Mouse (Mus musculus): Measurements from ENCODE around the gene Atp5d. TPM values are rescaled to one million over a fixed set of nuclear protein-coding genes. Genes with fewer than 3 reads are reported as not detected.

Gene Atp5d
- 588 TPM in 2 replicates for polyA plus RNA-seq (2015; fragmentation: Nextera tagmentation; extraction: Ambion mirVana)

DNA sequence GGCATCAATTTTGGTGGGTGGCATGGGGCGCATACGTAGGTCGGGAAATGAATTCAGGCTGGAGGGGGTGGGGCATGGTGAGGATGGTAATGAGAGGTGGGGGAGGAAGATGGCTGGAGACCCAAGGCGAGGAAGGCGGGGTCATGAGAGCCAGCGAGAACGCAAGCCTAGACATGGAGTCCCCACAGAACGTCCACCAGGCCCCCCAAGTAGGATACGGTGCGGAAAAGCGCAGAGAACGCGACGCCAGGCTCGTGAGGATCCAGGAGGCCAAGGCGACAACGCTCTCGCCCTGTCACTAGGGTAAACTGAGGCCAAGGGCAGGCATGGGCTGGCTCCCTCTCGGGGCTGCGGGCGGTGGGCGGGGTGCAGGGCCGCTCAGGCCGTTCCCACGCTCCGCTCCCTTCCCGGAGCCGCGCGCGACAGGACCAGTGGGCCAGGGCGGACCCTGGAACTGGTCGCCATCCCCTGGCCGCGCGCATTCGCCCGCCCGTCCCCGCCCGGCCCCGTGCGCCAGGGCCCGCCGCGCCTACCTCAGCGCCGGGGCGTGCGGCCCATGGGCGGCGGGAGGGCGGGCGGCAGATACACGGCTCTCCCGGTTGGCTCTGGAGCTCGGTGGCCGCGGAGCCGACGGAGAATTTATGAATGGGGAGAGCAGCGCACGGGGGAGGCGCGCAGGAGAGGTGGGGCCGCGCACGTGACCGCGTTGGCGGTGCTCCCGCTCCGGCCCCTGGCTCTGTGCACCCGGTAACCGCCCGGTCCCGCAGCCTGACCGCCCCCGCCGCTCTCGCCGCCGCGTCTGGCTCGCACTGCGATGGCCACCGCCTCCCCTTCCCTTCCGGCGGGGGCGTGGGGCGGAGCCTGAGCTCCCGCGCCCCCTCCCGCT is at the start of gene Atp5d:
TSS of gene Atp5d (plus strand) at position 80 of the 886 bp plus-strand sequence.
- DNase-seq (ENCODE audit: low spot score): peak; percentile 79

- DNase-seq (ENCODE audit: low spot score): no peak
Measured at GRCm38 (mm10) chr10:80089146-80089545, 49.3 kb upstream of the Atp5d start.

DNA sequence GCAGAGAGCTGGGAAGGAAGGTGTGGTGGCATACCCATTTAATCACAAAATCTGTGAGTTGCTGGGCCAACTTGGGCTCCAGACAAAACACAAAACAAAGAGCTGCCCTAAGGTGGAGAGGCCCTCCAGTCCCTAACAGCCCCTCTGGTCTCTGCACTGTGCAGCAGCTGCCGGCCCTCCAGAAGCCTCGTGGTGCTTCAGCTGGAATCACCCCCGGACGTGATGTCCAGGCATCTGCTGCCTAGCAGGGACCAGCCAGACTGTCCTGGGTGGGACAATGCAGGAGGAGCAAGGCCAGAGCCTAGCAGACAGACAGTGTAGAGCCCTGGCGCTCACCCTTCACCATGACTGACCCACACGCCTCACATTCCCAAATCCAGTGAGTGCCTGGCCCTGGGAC is 46.9 kb upstream of the Atp5d start:
- no peak for DNase-seq (ENCODE audit: low spot score)

GRCm38 (mm10) chr10:80092690-80093089 is 45.7 kb upstream of the Atp5d start:
- DNase-seq (ENCODE audit: low spot score): no peak

- DNase-seq (ENCODE audit: low spot score): no peak
Measured at GRCm38 (mm10) chr10:80094085-80094484, 44.3 kb upstream of the Atp5d start.

DNA sequence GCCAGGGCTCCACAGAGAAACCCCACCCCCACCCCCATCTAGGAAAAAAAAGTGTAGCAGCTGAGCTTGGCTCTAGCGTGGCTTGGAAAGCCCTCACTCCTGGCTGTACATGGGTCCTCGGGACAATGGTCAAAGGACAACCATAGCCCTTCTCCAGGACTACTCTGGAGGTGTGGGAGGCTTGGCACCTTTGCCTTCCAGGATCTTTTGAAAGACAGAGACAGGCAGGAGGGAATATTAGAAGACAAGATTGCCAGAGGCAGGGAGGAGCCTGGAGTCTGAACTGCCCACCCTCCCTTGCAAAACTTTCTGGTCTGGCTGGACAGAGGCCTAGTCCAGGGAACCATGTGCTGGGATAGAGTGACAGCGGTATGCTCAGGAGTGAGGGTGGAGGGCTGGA is 43.7 kb upstream of the Atp5d start:
- no peak for DNase-seq (ENCODE audit: low spot score)

- no peak for DNase-seq (ENCODE audit: low spot score)
Measured at GRCm38 (mm10) chr10:80095547-80095946, 42.9 kb upstream of the Atp5d start.

GRCm38 (mm10) chr10:80097275-80097674 is 41.2 kb upstream of the Atp5d start:
- DNase-seq (ENCODE audit: low spot score): no peak

DNA sequence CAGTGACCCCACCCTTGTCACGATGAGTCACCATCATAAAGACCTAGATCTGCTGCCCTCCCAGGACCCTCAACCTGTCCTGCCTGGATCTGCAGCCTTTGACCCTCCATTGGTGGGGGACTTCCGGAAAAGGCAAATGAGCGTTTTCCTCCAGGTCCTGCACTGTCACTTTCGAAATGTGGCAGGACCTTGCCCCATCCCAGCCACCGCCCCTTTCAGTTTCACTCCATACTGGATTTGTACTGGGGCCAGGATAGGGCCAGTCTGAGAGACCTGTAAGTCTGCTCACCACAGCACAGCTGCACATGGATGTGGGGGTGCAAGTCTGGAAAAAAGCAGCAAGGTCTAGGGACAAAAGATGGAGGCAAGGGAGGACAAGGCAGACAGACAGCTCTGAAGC is 39.8 kb upstream of the Atp5d start:
- no peak for DNase-seq (ENCODE audit: low spot score)

- no peak for DNase-seq (ENCODE audit: low spot score)
Measured at GRCm38 (mm10) chr10:80100982-80101381, 37.5 kb upstream of the Atp5d start.

DNA sequence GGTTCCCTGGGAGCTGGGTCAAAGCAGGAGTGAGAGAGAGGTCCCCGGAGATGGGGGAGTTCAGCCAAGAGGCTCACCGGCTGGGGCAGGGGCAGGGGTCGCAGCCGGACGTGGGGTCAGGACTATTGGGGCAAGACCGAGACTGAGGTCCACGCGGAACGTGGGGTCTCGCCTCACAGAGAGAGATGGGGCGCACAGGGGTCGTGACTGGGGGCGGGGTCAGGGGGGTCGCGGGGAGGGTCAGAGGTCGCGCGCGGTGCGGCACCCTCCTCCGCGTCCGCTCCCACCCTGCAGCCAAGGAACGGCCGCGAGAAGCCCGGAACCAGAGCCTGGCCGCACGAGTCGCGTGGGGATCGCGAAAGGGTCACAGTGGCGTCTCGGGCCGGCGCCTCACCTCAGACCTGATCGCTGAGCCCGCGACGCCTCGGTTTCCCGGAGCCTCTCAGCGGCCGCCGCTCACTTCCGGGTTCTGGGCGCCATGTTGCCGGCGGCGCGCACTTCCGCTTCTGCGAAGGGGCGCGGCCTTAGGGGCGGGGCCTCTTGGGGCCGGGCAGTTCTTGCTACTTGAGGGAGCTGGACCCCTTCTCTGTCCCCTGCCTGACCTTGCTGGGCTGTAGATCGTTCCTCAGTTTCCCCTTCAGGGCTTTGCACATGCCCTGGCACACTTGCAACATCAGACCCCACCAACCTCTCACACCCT is 36.1 kb upstream of the Atp5d start:
- DNase-seq (ENCODE audit: low spot score): peak; percentile 89

DNA sequence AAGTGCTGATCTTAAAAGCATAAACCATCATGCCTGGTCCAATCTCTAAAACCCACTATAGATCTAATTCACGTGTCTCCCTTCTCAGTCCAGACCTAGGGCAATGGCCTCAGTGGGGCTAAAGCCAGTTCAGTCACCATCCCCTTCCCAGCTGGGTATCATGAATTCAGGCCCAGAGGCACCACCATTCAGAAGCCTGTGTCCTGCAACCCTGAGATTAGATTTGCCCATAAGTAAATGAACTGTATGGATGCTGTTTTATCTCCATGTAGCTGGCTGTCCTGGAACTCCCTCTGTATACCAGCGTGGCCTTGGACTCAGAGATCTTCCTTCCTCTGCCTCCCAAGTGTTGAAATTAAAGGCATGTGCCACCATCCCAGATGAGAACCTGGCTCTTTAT is 35.4 kb upstream of the Atp5d start:
- no peak for DNase-seq (ENCODE audit: low spot score)

DNA sequence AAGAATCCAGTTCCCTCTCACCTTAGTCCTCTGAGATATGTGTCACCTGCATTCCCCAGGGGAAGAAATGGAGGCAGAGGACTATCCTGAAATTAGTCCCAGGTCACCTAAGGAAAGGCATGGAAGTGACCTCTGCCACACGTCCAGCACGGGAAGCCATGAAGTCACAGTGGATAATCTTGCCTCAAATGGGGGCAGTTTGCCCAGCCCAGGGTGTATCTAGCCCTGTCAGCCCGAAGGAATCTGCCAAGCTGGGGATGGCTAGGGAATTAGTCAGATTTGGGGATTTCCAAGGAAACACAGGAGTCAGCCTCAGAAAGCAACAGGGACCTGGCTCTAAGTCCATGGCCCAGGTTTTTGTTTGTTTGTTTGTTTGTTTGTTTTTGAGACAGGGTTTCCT is 34.3 kb upstream of the Atp5d start:
- no peak for DNase-seq (ENCODE audit: low spot score)

- DNase-seq (ENCODE audit: low spot score): no peak
Measured at GRCm38 (mm10) chr10:80105460-80105859, 33.0 kb upstream of the Atp5d start, which contains the start of gene Sbno2. Sbno2 (minus strand) TSS chr10:80105571.

DNA sequence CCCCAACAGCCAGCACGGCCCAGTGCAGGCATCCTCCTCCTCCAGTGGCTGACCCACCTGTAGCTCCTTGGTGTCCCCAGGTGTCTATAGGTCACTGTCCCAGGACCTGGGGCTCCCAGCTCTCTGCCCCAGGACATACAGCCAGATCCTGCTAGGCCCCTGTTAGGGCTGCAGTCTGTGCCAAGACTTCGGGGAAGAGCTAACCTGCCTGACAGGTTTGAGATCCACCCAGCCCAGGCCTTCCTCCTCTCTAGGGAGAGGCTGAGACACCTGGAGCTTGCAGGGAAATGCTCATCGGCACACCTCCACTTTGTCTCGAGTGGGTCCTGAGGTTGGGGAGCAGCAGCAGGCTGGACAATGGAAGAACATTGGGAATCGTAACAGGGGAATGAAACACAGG is 32.5 kb upstream of the Atp5d start:
- DNase-seq (ENCODE audit: low spot score): no peak

- DNase-seq (ENCODE audit: low spot score): no peak
Measured at GRCm38 (mm10) chr10:80107678-80108077, 30.8 kb upstream of the Atp5d start.

GRCm38 (mm10) chr10:80114341-80115284 is 23.8 kb upstream of the Atp5d start:
- peak; percentile 87 for DNase-seq (ENCODE audit: low spot score)

DNA sequence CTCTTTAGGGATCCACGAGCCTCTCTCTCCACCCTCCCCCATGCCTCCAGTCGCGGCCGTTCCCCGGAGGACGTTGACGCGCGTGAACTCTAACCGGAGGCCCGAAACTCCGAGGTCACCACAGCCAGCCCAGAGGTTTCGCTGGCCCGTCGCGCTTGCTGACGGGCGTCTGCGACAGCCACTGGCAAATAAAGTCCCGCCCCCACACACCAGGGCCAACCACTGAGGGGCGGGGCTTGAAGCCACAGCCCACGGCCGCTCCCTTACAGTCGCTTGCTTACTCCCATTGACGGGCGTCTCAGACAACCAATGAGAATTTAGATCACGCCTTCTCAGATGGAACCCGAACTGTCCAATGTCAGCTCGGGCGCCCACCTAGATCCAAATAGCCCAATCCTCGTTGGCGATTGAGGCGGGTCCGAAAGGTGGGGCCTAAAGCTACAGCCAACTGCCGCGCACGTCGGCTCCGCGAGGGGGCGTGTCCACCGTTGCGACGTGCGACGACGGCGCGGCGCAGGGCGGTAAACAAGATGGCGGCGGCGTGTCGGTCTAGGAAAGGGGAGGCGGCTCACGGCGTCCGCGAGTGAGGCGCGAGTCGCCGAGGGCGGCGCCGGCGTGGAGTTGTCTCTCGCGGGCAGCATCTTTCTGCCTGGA is 23.0 kb upstream of the Atp5d start, which contains the start of gene Stk11:
TSS of gene Stk11 (plus strand) at position 514 of the 654 bp plus-strand sequence.
- DNase-seq (ENCODE audit: low spot score): peak; percentile 100

GRCm38 (mm10) chr10:80115944-80116335 is 22.5 kb upstream of the Atp5d start:
- no peak for DNase-seq (ENCODE audit: low spot score)

DNA sequence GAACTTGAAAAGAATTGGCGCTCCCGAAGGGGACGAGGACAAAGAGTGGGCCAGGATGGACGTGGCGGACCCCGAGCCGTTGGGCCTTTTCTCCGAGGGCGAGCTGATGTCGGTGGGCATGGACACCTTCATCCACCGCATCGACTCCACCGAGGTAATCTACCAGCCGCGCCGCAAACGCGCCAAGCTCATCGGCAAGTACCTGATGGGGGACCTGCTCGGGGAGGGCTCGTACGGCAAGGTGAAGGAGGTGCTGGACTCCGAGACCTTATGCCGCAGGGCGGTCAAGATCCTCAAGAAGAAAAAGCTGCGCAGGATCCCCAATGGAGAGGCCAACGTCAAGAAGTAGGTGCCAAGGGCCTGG is 21.9 kb upstream of the Atp5d start:
- peak; percentile 19 for DNase-seq (ENCODE audit: low spot score)

All from thymus, postnatal 0 days (tissue).